Mouse (Mus musculus): ENCODE data around the gene Slc25a14. TPM values are rescaled to one million over a fixed set of nuclear protein-coding genes. Genes with fewer than 3 reads are reported as not detected.

The Slc25a14 gene
- polyA plus RNA-seq, 1 experiment from 2014 or later: 45.5 TPM

DNA sequence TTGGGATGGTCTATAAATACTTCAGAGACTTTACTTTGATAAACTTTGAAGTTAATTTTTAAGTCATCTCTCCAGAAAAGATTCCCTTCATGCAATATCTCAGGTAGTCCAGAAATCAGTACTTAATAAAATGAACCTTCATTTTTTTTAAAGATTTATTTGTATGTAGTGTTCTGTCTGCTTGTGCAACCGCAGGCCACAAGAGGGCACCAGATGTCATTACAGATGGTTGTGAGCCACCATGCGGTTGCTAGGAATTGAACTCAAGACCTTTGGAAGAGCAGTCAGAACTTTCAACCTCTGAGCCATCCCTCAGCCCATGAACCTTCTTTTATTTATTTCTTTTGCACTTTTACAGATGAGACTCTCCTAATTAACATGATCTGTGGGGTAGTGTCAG lies 13.8 kb downstream of the Slc25a14 start:
- H3K4me1 ChIP-seq (ENCODE audit: control insufficient read depth, insufficient read depth, low read depth, low read length): no peaks in the 10 kb centered on the region
- no peak overlapping the region for H3K4me2 ChIP-seq (ENCODE audit: low read length)
- no peak overlapping the region for H3K27ac ChIP-seq (ENCODE audit: low read depth, low read length)
- no peaks in the 10 kb centered on the region for H3K27me3 ChIP-seq (replicated peaks; ENCODE audit: control insufficient read depth, insufficient read depth, low read length)
- no peak overlapping the region for H3K9ac ChIP-seq (ENCODE audit: low read depth, low read length)
- no peak overlapping the region for H3K4me3 ChIP-seq (ENCODE audit: low read length)
- peaks cover 2% of the 10 kb centered on the region; the same call in 1 of the 2 replicates for H3K36me3 ChIP-seq (ENCODE audit: control insufficient read depth, insufficient read depth, low read length)
- 51% methylated on average over 2 of the region's 2 CpGs for WGBS
- no peaks in the 10 kb centered on the region for H3K9me3 ChIP-seq (ENCODE audit: control insufficient read depth, low read length)
- no peak for ATAC-seq

DNA sequence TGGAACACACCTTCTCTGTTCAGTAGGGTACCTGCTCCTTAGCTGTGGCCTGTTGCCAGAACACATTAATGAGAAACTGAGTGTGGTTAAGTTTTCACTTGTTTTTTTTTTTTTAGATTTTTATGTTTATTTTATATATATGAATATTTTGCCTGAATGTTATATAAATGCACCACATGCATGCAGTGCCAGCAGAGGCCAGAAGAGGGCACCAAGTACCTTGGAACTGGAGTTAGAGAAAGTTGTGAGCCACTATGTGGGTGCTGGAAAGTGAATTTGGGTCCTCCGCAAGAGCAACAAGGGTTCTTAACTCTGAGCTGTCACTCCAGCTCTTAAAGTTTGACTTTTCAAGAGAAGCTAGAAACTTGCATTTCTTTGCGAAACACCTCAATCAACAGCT lies 20.9 kb downstream of the Slc25a14 start:
- WGBS: 88% methylated on average over 2 of the region's 2 CpGs
- Histone ChIP-seq H3K9ac (ENCODE audit: low read depth, low read length) (no peak overlapping the region), H3K4me2 (ENCODE audit: low read length) (no peak overlapping the region), H3K36me3 (ENCODE audit: control insufficient read depth, insufficient read depth, low read length) (no peaks in the 10 kb centered on the region), H3K4me1 (ENCODE audit: control insufficient read depth, insufficient read depth, low read depth, low read length) (no peaks in the 10 kb centered on the region), H3K9me3 (ENCODE audit: control insufficient read depth, low read length) (no peaks in the 10 kb centered on the region), H3K27ac (ENCODE audit: low read depth, low read length) (no peak overlapping the region), H3K27me3 (replicated peaks; ENCODE audit: control insufficient read depth, insufficient read depth, low read length) (no peaks in the 10 kb centered on the region), H3K4me3 (ENCODE audit: low read length) (no peak overlapping the region)
- ATAC-seq: no peak

DNA sequence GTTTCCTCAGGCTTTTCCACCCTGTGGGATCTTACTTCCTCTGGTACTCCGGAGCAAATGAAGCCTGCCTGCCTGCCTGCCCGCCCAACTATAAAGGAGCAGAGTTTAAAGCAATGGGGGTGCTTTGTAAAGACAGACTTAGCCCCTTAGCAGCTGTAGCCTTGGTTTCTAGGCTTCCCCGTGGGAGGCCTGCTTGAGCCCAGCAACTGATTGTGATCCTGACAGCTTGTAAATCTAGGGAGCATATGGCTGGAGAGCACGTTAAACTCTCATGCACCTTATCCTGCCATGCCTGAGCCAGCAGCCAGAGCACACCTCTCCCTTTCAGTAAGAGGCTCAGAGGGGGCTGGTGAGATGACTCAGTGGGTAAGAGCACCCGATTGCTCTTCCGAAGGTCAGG lies 43.6 kb downstream of the Slc25a14 start:
- no peak overlapping the region for H3K4me2 ChIP-seq (ENCODE audit: low read length)
- no peaks in the 10 kb centered on the region for H3K27me3 ChIP-seq (replicated peaks; ENCODE audit: control insufficient read depth, insufficient read depth, low read length)
- no peaks in the 10 kb centered on the region for H3K4me1 ChIP-seq (ENCODE audit: control insufficient read depth, insufficient read depth, low read depth, low read length)
- no peak overlapping the region for H3K9ac ChIP-seq (ENCODE audit: low read depth, low read length)
- no peaks in the 10 kb centered on the region for H3K36me3 ChIP-seq (ENCODE audit: control insufficient read depth, insufficient read depth, low read length)
- peak; percentile 74 for ATAC-seq
- 30% methylated on average over 6 of the region's 6 CpGs for WGBS
- no peaks in the 10 kb centered on the region for H3K9me3 ChIP-seq (ENCODE audit: control insufficient read depth, low read length)
- H3K4me3 ChIP-seq (ENCODE audit: low read length): no peak overlapping the region
- H3K27ac ChIP-seq (ENCODE audit: low read depth, low read length): no peak overlapping the region

DNA sequence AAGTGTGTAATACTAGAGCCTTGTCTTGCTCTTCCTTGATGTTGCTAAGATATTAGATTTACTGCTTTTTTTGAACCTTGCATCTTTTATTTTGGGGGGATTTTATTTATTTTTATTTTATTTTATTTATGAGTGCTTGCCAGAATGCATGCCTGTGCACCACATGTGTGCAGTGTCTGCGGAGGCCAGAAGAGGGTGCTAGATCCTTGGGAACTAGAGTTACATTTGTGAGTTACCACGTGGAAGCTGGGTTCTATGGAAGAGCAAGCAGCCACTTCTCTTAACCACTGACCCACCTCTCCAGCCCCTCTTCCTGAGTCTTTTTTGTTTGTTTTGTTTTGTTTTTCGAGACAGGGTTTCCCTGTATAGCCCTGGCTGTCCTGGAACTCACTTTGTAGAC lies 46.4 kb downstream of the Slc25a14 start:
- Histone ChIP-seq H3K4me1 (ENCODE audit: control insufficient read depth, insufficient read depth, low read depth, low read length) (no peaks in the 10 kb centered on the region), H3K9ac (ENCODE audit: low read depth, low read length) (no peak overlapping the region), H3K27me3 (replicated peaks; ENCODE audit: control insufficient read depth, insufficient read depth, low read length) (no peaks in the 10 kb centered on the region), H3K9me3 (ENCODE audit: control insufficient read depth, low read length) (no peaks in the 10 kb centered on the region), H3K4me2 (ENCODE audit: low read length) (no peak overlapping the region), H3K4me3 (ENCODE audit: low read length) (no peak overlapping the region), H3K36me3 (ENCODE audit: control insufficient read depth, insufficient read depth, low read length) (no peaks in the 10 kb centered on the region), H3K27ac (ENCODE audit: low read depth, low read length) (no peak overlapping the region)
- WGBS: 66% methylated on average over 3 of the region's 3 CpGs
- no peak for ATAC-seq

DNA sequence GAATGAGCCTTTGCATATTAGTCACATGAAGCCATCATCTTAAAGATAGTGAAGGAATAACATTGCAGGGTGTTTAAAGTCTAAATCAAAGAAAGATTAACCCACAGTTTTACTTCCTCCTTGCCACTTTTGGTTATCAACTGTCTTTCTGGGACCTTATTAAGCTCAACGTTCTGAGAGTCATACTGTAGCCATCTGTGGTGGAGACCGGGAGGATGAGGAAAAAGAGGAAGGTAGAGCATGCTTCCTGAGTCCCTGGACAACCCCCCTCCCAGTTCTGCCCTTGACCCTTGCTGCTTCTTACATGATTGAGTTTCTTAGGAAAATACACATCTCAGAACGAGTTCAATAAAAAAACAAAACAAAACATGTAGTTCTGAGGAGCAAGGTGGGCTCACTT lies 48.5 kb downstream of the Slc25a14 start:
- no peaks in the 10 kb centered on the region for H3K9me3 ChIP-seq (ENCODE audit: control insufficient read depth, low read length)

DNA sequence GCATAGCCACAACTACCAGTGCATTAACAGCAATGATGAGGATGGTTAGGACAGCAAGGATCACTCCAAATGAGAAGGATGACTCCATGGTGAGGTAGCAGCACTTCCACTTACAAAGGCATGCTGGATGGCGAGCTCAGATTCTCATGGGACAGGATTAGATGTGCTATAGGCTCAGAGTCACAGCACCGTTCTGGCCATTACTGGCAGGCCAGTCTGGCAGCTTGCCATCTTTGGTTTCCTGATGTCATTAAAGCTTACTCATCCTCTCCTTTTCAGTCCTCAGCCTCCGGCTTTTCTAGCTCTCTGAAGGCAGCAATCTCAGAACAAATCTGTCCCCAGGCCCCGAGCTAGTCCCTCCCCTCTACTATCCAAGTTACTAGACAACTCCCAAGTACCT lies 51.0 kb downstream of the Slc25a14 start, which contains the start of gene Gpr119:
Gpr119 (minus strand) TSS at position 308 of the 400 bp plus-strand sequence.
- H3K27me3 ChIP-seq (replicated peaks; ENCODE audit: control insufficient read depth, insufficient read depth, low read length): no peaks in the 10 kb centered on the region
- no peak within 1 kb of the TSS for H3K9ac ChIP-seq (ENCODE audit: low read depth, low read length)
- no peak within 1 kb of the TSS for H3K4me2 ChIP-seq (ENCODE audit: low read length)
- H3K36me3 ChIP-seq (ENCODE audit: control insufficient read depth, insufficient read depth, low read length): no peaks in the 10 kb centered on the region
- no peak within 1 kb of the TSS for H3K4me3 ChIP-seq (ENCODE audit: low read length)
- 64% methylated on average over 4 of the region's 4 CpGs for WGBS
- no peak within 1 kb of the TSS for H3K27ac ChIP-seq (ENCODE audit: low read depth, low read length)
- no peaks in the 10 kb centered on the region for H3K9me3 ChIP-seq (ENCODE audit: control insufficient read depth, low read length)
- ATAC-seq: no peak
- no peaks in the 10 kb centered on the region for H3K4me1 ChIP-seq (ENCODE audit: control insufficient read depth, insufficient read depth, low read depth, low read length)

More for the DNA sequence above, 48.5 kb downstream of the Slc25a14 start:
- no peak overlapping the region for H3K9ac ChIP-seq (ENCODE audit: low read depth, low read length)
- ATAC-seq: no peak
- no peak overlapping the region for H3K27ac ChIP-seq (ENCODE audit: low read depth, low read length)
- H3K4me3 ChIP-seq (ENCODE audit: low read length): no peak overlapping the region
- 70% methylated on average over 3 of the region's 3 CpGs for WGBS
- no peaks in the 10 kb centered on the region for H3K4me1 ChIP-seq (ENCODE audit: control insufficient read depth, insufficient read depth, low read depth, low read length)
- H3K4me2 ChIP-seq (ENCODE audit: low read length): no peak overlapping the region
- no peaks in the 10 kb centered on the region for H3K27me3 ChIP-seq (replicated peaks; ENCODE audit: control insufficient read depth, insufficient read depth, low read length)
- H3K36me3 ChIP-seq (ENCODE audit: control insufficient read depth, insufficient read depth, low read length): no peaks in the 10 kb centered on the region

DNA sequence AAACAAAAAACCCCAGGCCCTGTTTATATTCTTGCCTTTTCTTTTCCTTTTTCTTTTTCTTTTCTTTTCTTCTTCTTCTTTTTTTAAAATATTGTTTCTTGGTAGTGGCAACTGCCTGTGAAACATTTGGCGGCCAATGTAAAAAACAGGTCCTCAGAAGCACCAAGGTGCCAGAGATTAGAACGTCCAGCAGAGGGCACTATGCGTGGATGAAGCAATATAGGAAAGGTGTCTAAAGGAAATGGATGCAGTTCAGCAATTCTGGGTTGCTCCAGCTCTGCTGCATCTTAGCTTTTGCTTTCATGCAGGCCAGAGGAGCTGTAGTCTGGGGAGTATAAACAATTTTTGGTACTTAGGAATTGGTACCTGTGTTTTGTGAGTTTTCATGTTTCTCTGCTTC lies 60.2 kb downstream of the Slc25a14 start:
- no peaks in the 10 kb centered on the region for H3K36me3 ChIP-seq (ENCODE audit: control insufficient read depth, insufficient read depth, low read length)
- no peak for ATAC-seq
- H3K4me1 ChIP-seq (ENCODE audit: control insufficient read depth, insufficient read depth, low read depth, low read length): no peaks in the 10 kb centered on the region
- H3K4me3 ChIP-seq (ENCODE audit: low read length): no peak overlapping the region
- H3K4me2 ChIP-seq (ENCODE audit: low read length): no peak overlapping the region
- H3K27ac ChIP-seq (ENCODE audit: low read depth, low read length): no peak overlapping the region
- H3K9ac ChIP-seq (ENCODE audit: low read depth, low read length): no peak overlapping the region
- WGBS: 25% methylated on average over 3 of the region's 3 CpGs
- no peaks in the 10 kb centered on the region for H3K27me3 ChIP-seq (replicated peaks; ENCODE audit: control insufficient read depth, insufficient read depth, low read length)
- H3K9me3 ChIP-seq (ENCODE audit: control insufficient read depth, low read length): no peaks in the 10 kb centered on the region

DNA sequence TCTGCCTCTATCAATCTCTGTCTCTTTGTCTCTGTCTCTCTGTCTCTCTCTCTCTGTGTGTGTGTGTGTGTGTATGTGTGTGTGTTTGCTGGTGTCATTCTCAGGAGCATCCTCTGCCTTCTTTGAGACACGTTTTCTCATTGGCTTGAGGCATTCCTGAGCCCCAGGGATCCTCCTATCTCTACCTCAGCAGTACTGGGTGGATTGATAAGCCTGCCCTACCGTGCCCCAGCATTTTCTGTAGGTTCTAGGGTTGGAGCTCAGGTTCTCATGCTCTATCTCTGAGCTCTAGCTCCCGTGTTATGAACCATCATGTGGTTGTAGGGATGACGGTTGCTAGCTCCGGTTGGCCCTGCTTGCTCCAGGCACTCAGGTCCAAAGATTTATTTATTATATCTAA lies 60.6 kb downstream of the Slc25a14 start:
- no peak overlapping the region for H3K27ac ChIP-seq (ENCODE audit: low read depth, low read length)
- no peak overlapping the region for H3K9ac ChIP-seq (ENCODE audit: low read depth, low read length)
- H3K4me2 ChIP-seq (ENCODE audit: low read length): no peak overlapping the region
- H3K9me3 ChIP-seq (ENCODE audit: control insufficient read depth, low read length): no peaks in the 10 kb centered on the region
- H3K27me3 ChIP-seq (replicated peaks; ENCODE audit: control insufficient read depth, insufficient read depth, low read length): no peaks in the 10 kb centered on the region
- H3K36me3 ChIP-seq (ENCODE audit: control insufficient read depth, insufficient read depth, low read length): no peaks in the 10 kb centered on the region
- no peak overlapping the region for H3K4me3 ChIP-seq (ENCODE audit: low read length)
- no peaks in the 10 kb centered on the region for H3K4me1 ChIP-seq (ENCODE audit: control insufficient read depth, insufficient read depth, low read depth, low read length)
- WGBS: 78% methylated on average over 5 of the region's 5 CpGs
- no peak for ATAC-seq

DNA sequence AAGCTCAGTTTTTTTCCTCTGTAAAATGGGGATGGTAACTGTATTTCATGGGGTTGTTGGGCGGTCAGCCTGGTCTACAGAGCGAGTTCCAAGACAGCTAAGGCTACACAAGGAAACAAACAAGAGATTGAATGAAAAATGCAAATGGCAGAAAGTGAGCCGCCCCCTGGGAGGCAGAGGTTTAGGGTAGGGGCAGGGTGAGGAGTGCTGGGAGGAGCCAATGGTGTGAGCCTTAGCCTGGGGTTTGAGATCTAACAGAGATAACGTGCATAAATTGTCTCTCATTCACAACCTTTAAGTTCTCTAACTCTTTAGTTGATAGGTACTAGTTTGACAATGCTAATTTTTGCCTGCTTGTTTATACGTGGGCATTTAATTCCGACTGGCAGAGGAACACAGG lies 71.2 kb downstream of the Slc25a14 start:
- Histone ChIP-seq H3K9me3 (ENCODE audit: control insufficient read depth, low read length) (no peaks in the 10 kb centered on the region), H3K9ac (ENCODE audit: low read depth, low read length) (0 out of 2 replicates have a peak overlapping the region, but pooled peaks have one; percentile 25), H3K4me3 (ENCODE audit: low read length) (peak overlapping the region; percentile 65), H3K27ac (ENCODE audit: low read depth, low read length) (no peak overlapping the region), H3K4me1 (ENCODE audit: control insufficient read depth, insufficient read depth, low read depth, low read length) (peaks cover 5% of the 10 kb centered on the region), H3K36me3 (ENCODE audit: control insufficient read depth, insufficient read depth, low read length) (no peaks in the 10 kb centered on the region), H3K27me3 (replicated peaks; ENCODE audit: control insufficient read depth, insufficient read depth, low read length) (no peaks in the 10 kb centered on the region), H3K4me2 (ENCODE audit: low read length) (peak overlapping the region; percentile 58)
- peak; percentile 93 for ATAC-seq
- WGBS: 17% methylated on average over 6 of the region's 6 CpGs

DNA sequence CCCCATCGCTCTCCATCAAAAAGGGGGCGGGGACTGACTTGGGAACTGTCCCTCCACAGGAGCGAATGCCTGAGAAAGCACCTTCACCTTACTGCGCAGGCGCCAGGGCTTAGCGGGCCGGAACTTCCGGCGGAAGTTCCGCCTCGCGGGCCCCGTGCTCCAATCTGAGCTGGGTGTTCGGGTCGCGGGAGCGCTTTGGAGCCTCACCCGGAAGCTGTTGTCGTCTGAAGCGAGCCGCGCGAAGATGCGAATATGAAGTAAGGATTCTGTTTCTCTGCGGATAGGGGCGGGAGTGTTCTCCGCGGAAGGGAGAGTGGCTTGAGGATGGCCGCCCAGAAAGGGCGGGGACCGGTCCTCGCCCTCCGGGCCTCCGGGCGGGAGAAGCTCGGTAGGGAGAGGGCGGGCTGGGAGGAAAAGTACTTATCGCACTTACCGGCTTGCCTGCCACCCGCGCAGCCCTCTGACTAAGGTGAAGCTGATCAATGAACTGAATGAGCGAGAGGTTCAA lies 71.7 kb downstream of the Slc25a14 start, which contains the start of gene Rbmx2:
Rbmx2 (plus strand) TSS at position 141 of the 508 bp plus-strand sequence.
- Histone ChIP-seq H3K9ac (ENCODE audit: low read depth, low read length) (peak within 1 kb of the TSS; percentile 66), H3K36me3 (ENCODE audit: control insufficient read depth, insufficient read depth, low read length) (no peaks in the 10 kb centered on the region), H3K9me3 (ENCODE audit: control insufficient read depth, low read length) (no peaks in the 10 kb centered on the region), H3K27ac (ENCODE audit: low read depth, low read length) (no peak within 1 kb of the TSS), H3K27me3 (replicated peaks; ENCODE audit: control insufficient read depth, insufficient read depth, low read length) (no peaks in the 10 kb centered on the region), H3K4me3 (ENCODE audit: low read length) (peak within 1 kb of the TSS; percentile 65), H3K4me1 (ENCODE audit: control insufficient read depth, insufficient read depth, low read depth, low read length) (peaks cover 5% of the 10 kb centered on the region), H3K4me2 (ENCODE audit: low read length) (peak within 1 kb of the TSS; percentile 64)
- peak; percentile 100 for ATAC-seq
- 14% methylated on average over 39 of the region's 42 CpGs for WGBS
